Mouse (Mus musculus) embryonic facial prominence, embryonic 13.5 days (tissue): ENCODE results near the gene Drc3. TPM values are rescaled to one million over a fixed set of nuclear protein-coding genes. Genes with fewer than 3 reads are reported as not detected.

Experiments used
- ATAC-seq: fragments of 200-750 bp; cut with Nextera tagmentation; 2 replicates; pipeline ENCODE4 v1.8.0; 2017; ENCODE audit warnings: low read depth; ENCODE audit not compliant: insufficient number of reproducible peaks, insufficient read depth, low FRiP score, low TSS enrichment
- H3K27ac ChIP-seq: fragments of 300-500 bp; sonication (generic); 2 replicates; pipeline ENCODE4 v1.5.1; 2015; ENCODE audit warnings: moderate library complexity, mild to moderate bottlenecking, inconsistent platforms
- H3K27me3 ChIP-seq: fragments of 300-500 bp; sonication (generic); 2 replicates; pipeline ENCODE4 v1.6.1; 2015; ENCODE audit warnings: mild to moderate bottlenecking, inconsistent platforms
- H3K36me3 ChIP-seq: fragments of 300-500 bp; sonication (generic); 2 replicates; pipeline ENCODE4 v1.6.1; 2015; ENCODE audit warnings: mild to moderate bottlenecking, inconsistent platforms
- H3K4me1 ChIP-seq: fragments of 300-500 bp; sonication (generic); 2 replicates; pipeline ENCODE4 v1.6.1; 2015; ENCODE audit warnings: inconsistent platforms
- H3K4me2 ChIP-seq: fragments of 300-500 bp; sonication (generic); 2 replicates; pipeline ENCODE4 v1.6.1; 2015; ENCODE audit warnings: moderate library complexity, mild to moderate bottlenecking, inconsistent platforms
- H3K4me3 ChIP-seq: fragments of 300-500 bp; sonication (generic); 2 replicates; pipeline ENCODE4 v1.5.1; 2015; ENCODE audit warnings: mild to moderate bottlenecking, inconsistent platforms
- H3K9ac ChIP-seq: fragments of 300-500 bp; sonication (generic); 2 replicates; pipeline ENCODE4 v1.6.1; 2015; ENCODE audit warnings: mild to moderate bottlenecking, inconsistent platforms
- H3K9me3 ChIP-seq: fragments of 300-500 bp; sonication (generic); 2 replicates; pipeline ENCODE4 v1.6.1; 2016; ENCODE audit warnings: inconsistent platforms
- WGBS: fragments of 180-500 bp; shearing (Covaris S2); methylation state at CpG from one replicate; pipeline ENCODE4 v1.1.7; 2015; ENCODE audit warnings: mixed read lengths; 5-methylcytosine and 5-hydroxymethylcytosine counted together
- polyA plus RNA-seq: library from polyadenylated mRNA; unstranded; fragments of >200 nt; fragmentation: Nextera tagmentation; extraction: Ambion mirVana; gene quantifications from 2 replicates; pipeline ENCODE4 v1.2.1, GENCODE M21; 2015

Gene Drc3
- polyA plus RNA-seq, 1 experiment from 2014 or later, result 2.4 TPM

DNA sequence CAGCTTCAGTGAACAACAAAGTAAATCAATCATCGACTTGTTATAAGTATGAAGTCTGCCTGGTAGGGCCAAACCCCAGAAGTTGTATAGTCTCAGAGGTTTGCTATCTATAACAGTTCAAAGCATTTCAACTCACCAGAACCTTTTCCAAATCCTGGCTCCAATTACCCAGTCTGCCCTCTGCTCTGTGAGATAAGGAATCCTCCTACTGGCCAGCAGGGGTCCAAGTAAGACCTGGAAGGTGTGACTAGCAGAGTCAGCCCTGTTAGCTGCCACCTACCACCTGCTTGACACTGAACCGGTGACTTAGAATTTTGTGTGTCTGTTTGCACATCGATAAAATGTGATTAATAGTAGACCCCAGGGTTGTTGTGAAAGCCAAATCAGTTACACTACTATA, 14.1 kb downstream of the Drc3 start:
- Histone ChIP-seq H3K27ac (peak overlapping the region; percentile 87; the same call in 1 of the 2 replicates), H3K9me3 (no peaks in the 10 kb centered on the region), H3K4me1 (peaks cover 22% of the 10 kb centered on the region), H3K36me3 (no peaks in the 10 kb centered on the region), H3K9ac (no peak overlapping the region), H3K4me3 (no peak overlapping the region), H3K4me2 (no peak overlapping the region), H3K27me3 (no peaks in the 10 kb centered on the region)
- 75% methylated on average over 3 of the region's 3 CpGs for WGBS
- no peak for ATAC-seq

GRCm38 (mm10) chr11:60368909-60369308, 15.8 kb downstream of the Drc3 start:
- H3K4me2 ChIP-seq, result no peak overlapping the region
- ATAC-seq, result no peak
- H3K27ac ChIP-seq, result 0 out of 2 replicates have a peak overlapping the region, but pooled peaks have one; percentile 23
- no peak overlapping the region for H3K4me3 ChIP-seq
- no peaks in the 10 kb centered on the region for H3K9me3 ChIP-seq
- no peaks in the 10 kb centered on the region for H3K36me3 ChIP-seq
- H3K9ac ChIP-seq, result no peak overlapping the region
- 53% methylated on average over 4 of the region's 4 CpGs for WGBS
- peaks cover 22% of the 10 kb centered on the region for H3K4me1 ChIP-seq
- no peaks in the 10 kb centered on the region for H3K27me3 ChIP-seq

- WGBS, result 57% methylated on average over 4 of the region's 4 CpGs
- ATAC-seq, result no peak
- H3K27ac ChIP-seq, result no peak overlapping the region; the same call in 1 of the 2 replicates
Observed at GRCm38 (mm10) chr11:60369448-60369847, 16.3 kb downstream of the Drc3 start.

GRCm38 (mm10) chr11:60370431-60370830, 17.3 kb downstream of the Drc3 start:
- 86% methylated on average over 13 of the region's 13 CpGs for WGBS
- no peak overlapping the region for H3K27ac ChIP-seq
- H3K27me3 ChIP-seq, result no peaks in the 10 kb centered on the region
- no peaks in the 10 kb centered on the region for H3K9me3 ChIP-seq
- no peak overlapping the region for H3K4me3 ChIP-seq
- H3K4me1 ChIP-seq, result peaks cover 17% of the 10 kb centered on the region
- H3K36me3 ChIP-seq, result no peaks in the 10 kb centered on the region
- no peak for ATAC-seq
- no peak overlapping the region for H3K9ac ChIP-seq
- H3K4me2 ChIP-seq, result no peak overlapping the region

More at GRCm38 (mm10) chr11:60369448-60369847, 16.3 kb downstream of the Drc3 start:
- H3K36me3 ChIP-seq, result no peaks in the 10 kb centered on the region
- no peak overlapping the region for H3K9ac ChIP-seq
- no peak overlapping the region for H3K4me2 ChIP-seq
- H3K9me3 ChIP-seq, result no peaks in the 10 kb centered on the region
- H3K4me3 ChIP-seq, result no peak overlapping the region
- H3K27me3 ChIP-seq, result no peaks in the 10 kb centered on the region
- peaks cover 22% of the 10 kb centered on the region for H3K4me1 ChIP-seq

DNA sequence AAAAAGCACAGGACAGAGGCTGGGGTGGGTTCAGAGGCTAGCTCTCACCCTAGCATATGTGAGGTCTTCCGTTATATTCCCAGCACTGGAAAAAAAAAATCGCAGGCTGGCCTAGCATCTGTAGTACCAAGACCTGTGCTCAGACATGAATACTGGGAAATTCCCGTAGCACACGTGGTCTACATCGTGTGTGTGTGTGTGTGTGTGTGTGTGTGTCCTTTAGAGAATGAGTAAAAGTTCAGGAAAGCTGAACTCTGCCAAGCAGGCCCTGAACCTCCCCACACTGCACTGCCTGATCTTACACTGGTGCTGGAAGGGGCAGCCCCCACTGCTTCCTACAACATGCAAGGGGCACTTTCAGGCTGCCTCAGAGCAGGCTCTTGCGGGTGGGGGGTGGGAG, 21.4 kb downstream of the Drc3 start:
- no peak overlapping the region for H3K4me2 ChIP-seq
- no peaks in the 10 kb centered on the region for H3K9me3 ChIP-seq
- H3K4me3 ChIP-seq, result no peak overlapping the region
- ATAC-seq, result no peak
- 68% methylated on average over 6 of the region's 6 CpGs for WGBS
- no peak overlapping the region for H3K9ac ChIP-seq
- H3K36me3 ChIP-seq, result no peaks in the 10 kb centered on the region
- no peaks in the 10 kb centered on the region for H3K4me1 ChIP-seq
- H3K27me3 ChIP-seq, result no peaks in the 10 kb centered on the region
- H3K27ac ChIP-seq, result no peak overlapping the region

DNA sequence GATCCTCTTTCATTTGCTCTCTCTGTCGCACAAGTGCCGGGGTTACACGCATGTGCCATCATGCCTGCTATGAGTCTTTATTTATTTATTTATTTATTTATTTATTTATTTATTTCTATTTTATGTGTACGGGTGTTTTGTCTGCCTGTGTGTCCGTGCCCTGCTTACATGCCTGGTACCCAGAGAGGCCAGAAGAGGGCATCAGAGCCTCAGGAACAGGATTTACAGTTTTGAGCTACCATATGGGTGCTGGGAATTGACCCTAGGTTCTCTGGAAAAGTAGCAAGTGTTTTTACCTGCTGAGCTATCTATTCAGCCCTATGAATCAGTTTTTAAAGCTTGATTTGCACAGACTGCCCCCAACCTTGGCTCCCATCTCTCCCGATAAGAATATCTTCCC, 30.4 kb downstream of the Drc3 start:
- peaks cover 4% of the 10 kb centered on the region; the same call in 1 of the 2 replicates for H3K27me3 ChIP-seq
- no peak overlapping the region for H3K9ac ChIP-seq
- H3K4me3 ChIP-seq, result no peak overlapping the region
- no peak overlapping the region for H3K4me2 ChIP-seq
- no peaks in the 10 kb centered on the region for H3K9me3 ChIP-seq
- H3K4me1 ChIP-seq, result peaks cover 14% of the 10 kb centered on the region
- no peaks in the 10 kb centered on the region for H3K36me3 ChIP-seq
- no peak overlapping the region for H3K27ac ChIP-seq
- 90% methylated on average over 6 of the region's 6 CpGs for WGBS
- ATAC-seq, result no peak

GRCm38 (mm10) chr11:60384762-60385421, 31.8 kb downstream of the Drc3 start:
- Histone ChIP-seq H3K27ac (no peak overlapping the region), H3K36me3 (no peaks in the 10 kb centered on the region), H3K9ac (peak overlapping the region; percentile 49; the same call in 1 of the 2 replicates), H3K4me1 (peaks cover 17% of the 10 kb centered on the region), H3K4me2 (peak overlapping the region; percentile 48), H3K9me3 (no peaks in the 10 kb centered on the region), H3K27me3 (peaks cover 4% of the 10 kb centered on the region; the same call in 1 of the 2 replicates), H3K4me3 (peak overlapping the region; percentile 9; the same call in 1 of the 2 replicates)
- 7% methylated on average over 16 of the region's 16 CpGs for WGBS
- ATAC-seq, result no peak

- no peaks in the 10 kb centered on the region for H3K36me3 ChIP-seq
- H3K9me3 ChIP-seq, result no peaks in the 10 kb centered on the region
- 78% methylated on average over 5 of the region's 5 CpGs for WGBS
Observed at GRCm38 (mm10) chr11:60385946-60386345, 32.8 kb downstream of the Drc3 start.

GRCm38 (mm10) chr11:60387944-60388343, 34.8 kb downstream of the Drc3 start:
- no peak overlapping the region for H3K9ac ChIP-seq
- WGBS, result 93% methylated on average over 2 of the region's 2 CpGs
- no peak overlapping the region for H3K27ac ChIP-seq
- H3K27me3 ChIP-seq, result peaks cover 4% of the 10 kb centered on the region; the same call in 1 of the 2 replicates
- no peak for ATAC-seq
- no peak overlapping the region for H3K4me3 ChIP-seq
- no peak overlapping the region for H3K4me2 ChIP-seq
- H3K9me3 ChIP-seq, result no peaks in the 10 kb centered on the region
- H3K4me1 ChIP-seq, result peaks cover 17% of the 10 kb centered on the region
- no peaks in the 10 kb centered on the region for H3K36me3 ChIP-seq

More at GRCm38 (mm10) chr11:60385946-60386345, 32.8 kb downstream of the Drc3 start:
- H3K4me1 ChIP-seq, result peaks cover 17% of the 10 kb centered on the region
- H3K4me3 ChIP-seq, result no peak overlapping the region
- peaks cover 4% of the 10 kb centered on the region; the same call in 1 of the 2 replicates for H3K27me3 ChIP-seq
- H3K9ac ChIP-seq, result no peak overlapping the region
- H3K27ac ChIP-seq, result no peak overlapping the region
- H3K4me2 ChIP-seq, result no peak overlapping the region
- no peak for ATAC-seq

- Histone ChIP-seq H3K4me2 (no peak overlapping the region), H3K9me3 (no peaks in the 10 kb centered on the region), H3K27me3 (no peaks in the 10 kb centered on the region), H3K4me1 (peaks cover 3% of the 10 kb centered on the region; the same call in 1 of the 2 replicates), H3K36me3 (no peaks in the 10 kb centered on the region; the same call in 1 of the 2 replicates), H3K4me3 (no peak overlapping the region), H3K9ac (no peak overlapping the region), H3K27ac (no peak overlapping the region)
- no peak for ATAC-seq
- 78% methylated on average over 6 of the region's 6 CpGs for WGBS
Observed at GRCm38 (mm10) chr11:60391346-60391745, 38.2 kb downstream of the Drc3 start.

DNA sequence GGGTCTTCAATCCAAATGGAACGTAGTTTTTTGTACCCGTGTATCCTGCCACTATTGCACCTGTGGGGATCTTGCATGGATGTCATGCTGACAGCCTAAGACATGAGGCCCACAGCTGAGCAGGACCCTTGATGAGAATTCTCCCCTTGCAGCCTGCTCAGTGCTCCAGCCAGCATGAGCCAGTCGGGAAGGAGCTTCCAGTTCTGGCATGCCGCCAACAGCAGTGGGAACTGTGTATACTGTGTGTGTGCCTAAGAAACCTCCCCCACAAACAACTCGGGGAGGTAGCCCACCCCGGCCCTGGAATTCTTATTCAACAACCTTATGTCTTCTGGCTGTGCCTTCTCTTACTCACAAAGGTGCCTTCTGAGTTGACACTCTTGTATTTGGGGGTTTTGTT, 43.4 kb downstream of the Drc3 start:
- peak; percentile 76; the same call in 1 of the 2 replicates for ATAC-seq
- WGBS, result 59% methylated on average over 6 of the region's 6 CpGs

GRCm38 (mm10) chr11:60397172-60397571, 44.0 kb downstream of the Drc3 start:
- Histone ChIP-seq H3K9me3 (no peaks in the 10 kb centered on the region), H3K9ac (no peak overlapping the region), H3K4me1 (no peaks in the 10 kb centered on the region), H3K4me3 (no peak overlapping the region), H3K36me3 (peaks cover 28% of the 10 kb centered on the region), H3K27me3 (no peaks in the 10 kb centered on the region), H3K27ac (no peak overlapping the region), H3K4me2 (no peak overlapping the region)
- ATAC-seq, result no peak
- 90% methylated on average over 2 of the region's 2 CpGs for WGBS

More for the DNA sequence above, 43.4 kb downstream of the Drc3 start:
- Histone ChIP-seq H3K27ac (no peak overlapping the region), H3K36me3 (peaks cover 21% of the 10 kb centered on the region), H3K4me2 (no peak overlapping the region), H3K4me3 (no peak overlapping the region), H3K4me1 (no peaks in the 10 kb centered on the region), H3K9ac (no peak overlapping the region), H3K9me3 (no peaks in the 10 kb centered on the region), H3K27me3 (no peaks in the 10 kb centered on the region)
